Mouse (Mus musculus) yolk sac, embryonic 10.5 days (tissue): ENCODE results near the gene Tnrc6a.
"Not testable (repeated sequence)": the region's sequence is repeated elsewhere in the genome, so short reads cannot be mapped to it uniquely, and the experiment has no call there.

ENCODE experiments used
- DNase-seq: peaks from one replicate; pipeline ENCODE4 v3.0.0-alpha.2; 2017; ENCODE audit warnings: low spot score

Tnrc6a gene

DNA sequence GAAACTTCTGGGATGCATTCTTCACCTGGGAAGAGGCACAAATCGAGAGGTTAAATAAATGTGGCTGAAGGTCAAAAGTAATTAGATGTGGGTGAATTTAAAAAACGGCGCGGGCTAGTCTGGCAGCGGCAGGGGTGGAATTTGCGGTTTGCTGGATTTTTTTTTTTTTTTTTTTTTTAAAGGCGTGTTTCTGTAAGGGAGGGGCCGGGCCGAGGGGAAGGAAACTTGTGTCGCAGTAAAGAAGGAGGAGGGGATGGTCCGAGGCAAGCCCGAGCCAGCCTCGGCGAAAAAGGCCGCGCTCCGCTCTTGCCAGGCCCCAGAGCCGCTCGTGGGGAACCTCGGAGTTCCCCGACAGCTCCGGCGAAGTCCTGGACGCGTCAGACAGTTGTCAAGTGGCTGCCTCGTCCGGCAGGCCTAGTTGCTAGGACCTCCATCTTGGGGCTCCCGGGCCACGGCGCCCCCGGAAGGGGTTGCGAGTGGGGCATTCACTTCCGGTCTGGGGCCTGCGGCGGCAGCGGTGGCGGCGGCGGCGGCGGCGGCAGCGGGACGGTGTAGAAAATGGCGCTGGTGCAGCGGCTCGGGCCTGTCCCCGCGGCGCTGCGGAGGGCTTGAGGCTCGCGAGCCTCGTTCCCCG is at the start of gene Tnrc6a:
Tnrc6a (plus strand) TSS at position 221 of the 634 bp plus-strand sequence.
- peak; percentile 96 for DNase-seq

DNA sequence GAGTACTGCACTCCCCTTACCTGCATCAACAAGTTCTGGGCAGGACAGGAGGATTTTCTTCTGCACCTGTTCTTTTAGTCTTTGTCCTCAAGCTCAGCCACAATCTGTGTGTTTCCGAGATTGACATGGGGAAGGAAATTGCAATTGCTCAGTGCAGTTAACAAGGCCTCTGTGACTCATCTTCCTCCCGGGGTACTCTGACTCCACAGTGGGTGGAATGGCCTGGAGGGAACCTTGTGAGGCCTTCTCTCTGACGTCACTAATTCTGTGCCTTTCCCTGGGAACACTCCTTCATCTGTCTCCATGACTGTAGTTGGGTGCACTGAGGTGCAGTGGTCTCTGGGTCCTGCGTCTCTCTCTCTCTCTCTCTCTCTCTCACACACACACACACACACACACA is 41.4 kb upstream of the Tnrc6a start:
- DNase-seq, result no peak

DNA sequence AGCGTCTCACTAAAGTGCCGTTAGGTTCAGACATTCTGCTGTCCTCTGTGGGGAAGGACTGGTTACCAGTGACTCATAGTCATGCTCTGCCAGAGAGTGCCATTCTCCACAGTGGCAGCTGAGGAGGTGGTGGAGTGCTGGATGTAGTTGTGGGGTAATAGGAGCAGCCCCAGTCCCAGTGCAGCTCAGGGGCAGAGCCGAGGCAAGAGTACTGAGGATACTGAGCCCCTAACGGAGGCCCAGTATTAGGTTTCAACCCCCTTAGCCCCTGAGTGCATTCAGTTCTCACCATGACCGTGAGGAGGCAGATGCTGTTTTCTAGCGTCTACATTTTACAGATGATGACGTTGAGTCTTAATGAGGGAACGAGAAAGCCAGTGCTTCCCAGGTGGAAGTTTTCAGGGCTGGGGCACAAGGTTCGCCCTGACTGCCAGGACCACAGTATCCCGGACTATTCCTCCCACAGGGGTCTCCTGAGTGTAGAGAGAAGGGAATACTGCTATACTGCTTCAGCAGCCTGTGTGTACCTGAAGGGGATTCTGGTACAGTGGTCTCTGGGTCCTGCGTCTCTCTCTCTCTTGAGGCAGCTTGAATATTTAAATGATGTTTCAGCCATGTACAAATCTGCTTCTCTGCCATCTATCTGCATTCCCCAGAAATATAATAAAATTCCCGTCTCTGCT is 40.1 kb upstream of the Tnrc6a start:
- no peak for DNase-seq

DNA sequence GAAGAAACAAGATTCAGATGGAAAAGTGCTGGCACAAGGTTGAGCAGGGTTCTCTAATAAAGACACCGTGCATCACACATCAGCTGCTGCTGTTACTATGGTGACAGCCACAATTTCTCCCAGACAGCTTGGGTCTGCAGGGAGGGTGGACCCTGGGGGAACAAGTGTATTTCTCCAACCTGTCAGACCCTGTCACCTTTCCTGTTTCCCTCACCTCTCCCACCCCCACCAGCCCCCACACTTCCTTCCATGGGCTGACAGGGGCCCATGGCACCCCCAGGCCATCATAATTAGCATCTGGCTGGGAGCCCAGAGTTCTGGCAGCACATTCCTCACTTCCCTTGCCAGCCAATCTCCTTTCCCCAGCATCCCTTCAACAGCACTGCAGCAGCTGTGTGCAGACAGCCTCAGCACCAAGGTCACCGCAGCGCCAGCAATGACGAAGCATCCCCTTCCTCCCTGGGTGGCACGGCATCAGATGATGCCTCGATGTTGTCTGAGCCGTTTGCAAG is 39.4 kb upstream of the Tnrc6a start:
- peak; percentile 11 for DNase-seq

DNA sequence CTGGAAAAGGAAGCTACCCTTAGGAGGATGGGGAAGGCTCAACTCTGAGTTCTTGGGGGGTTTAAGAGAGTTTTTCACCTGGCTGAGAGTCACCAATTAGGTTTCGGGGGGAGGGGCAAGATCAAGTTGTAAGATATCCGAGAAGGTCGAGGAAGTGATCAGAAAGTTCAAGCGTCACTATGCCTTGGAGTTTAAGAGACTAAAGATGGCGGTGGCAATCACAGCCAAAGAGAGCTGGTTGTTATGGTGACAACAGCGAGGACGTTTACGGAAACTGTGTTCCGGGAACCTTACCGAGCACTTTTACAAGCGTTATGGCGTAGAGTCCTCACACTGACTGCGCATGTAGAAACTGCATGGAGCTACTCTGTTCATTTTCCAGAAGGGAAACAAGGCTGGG is 39.0 kb upstream of the Tnrc6a start:
- no peak for DNase-seq

DNA sequence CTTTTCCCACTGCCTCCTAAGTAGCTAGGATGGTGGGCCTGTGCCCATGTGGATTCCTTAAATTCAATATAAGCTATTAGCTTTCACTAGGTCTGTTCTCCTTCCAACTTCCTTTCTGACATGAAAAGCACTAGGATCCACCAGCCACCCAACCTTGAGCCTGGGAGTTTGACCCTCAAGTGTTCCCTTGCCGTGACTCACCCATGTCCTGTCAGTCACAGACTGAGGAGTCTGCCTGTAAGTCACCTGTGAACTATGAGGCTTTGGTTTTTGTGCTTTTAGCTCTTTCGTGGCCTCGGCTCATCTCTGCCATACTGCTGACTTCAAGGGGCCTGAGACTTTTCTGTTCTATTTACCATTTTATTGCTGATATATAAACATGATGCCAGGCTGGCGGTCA is 34.8 kb upstream of the Tnrc6a start:
- no peak for DNase-seq

DNA sequence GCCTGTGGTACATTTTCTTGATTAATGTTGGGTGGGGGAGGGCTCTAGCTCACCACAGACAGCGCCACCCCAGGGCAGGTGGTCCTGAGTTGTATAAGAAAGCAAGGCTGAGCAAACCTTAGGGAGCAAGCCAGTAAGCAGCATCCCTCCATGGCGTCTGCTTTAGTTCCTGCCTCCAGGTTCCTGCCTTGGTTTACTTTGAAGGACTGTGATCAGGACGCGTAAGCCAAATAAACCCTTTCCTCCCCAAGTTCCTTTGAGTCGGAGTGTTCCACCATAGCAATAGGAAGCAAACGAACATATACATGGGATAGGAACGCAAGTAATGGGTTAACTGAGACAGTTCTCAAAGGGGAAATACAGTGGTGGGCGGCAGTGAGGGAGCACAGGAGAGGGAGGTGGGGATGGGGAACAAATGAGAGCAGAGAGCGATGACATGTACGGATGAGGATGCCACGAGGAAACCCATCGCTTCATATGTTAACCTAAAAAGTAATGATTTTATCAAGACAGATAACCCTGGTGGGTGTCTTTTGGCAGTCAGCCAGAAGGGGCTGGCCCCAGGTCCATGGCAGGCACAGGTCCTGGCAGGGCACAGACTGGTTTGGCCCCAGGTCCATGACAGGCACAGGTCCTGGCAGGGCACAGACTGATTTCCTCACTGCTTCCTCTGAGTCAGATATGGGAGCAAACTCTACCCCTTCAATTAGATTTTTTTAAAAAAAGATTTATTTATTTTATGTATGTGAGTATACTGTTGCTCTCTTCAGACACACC is 27.2 kb upstream of the Tnrc6a start:
- no peak for DNase-seq

DNA sequence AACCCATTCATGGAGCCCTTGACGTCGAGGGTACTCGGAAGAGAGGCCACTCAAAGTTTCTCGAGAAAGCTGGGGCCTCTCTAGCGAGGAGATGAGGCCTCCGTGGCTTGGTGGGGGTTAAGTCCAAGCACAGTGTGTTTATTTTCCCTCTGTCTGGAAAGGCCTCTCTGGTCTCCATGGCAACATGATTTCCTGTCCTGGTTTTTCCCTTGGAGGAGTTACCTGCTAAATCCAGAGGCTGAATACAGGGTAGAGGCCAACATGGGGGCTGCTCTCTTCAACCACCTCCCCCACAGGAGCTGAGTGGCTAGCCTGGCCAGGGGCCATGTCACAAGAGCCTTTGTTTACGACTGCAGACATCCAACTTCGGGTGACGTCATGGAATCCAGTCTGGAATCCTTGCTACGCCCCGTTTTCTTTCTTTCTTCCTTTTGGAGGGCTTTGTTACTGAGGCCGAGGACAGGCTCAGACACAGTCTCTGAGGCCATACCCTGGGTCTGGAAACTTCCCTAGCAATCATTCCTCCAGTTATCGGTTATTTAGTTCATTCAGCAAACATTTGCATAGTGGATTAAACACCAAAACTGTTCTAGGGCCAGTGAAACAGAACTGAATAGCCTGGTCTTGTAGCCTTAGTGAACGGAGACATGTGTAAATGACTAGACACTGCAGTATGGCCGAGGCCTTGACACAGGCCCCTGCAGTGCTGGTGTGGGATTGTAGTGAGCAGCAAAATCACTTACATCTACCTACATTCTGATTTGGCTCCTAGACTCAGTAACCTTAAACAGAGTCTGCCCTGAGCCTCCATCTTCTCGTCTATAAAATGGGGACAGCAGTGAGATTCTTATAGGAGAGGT is 25.6 kb upstream of the Tnrc6a start:
- DNase-seq, result peak; percentile 91

DNA sequence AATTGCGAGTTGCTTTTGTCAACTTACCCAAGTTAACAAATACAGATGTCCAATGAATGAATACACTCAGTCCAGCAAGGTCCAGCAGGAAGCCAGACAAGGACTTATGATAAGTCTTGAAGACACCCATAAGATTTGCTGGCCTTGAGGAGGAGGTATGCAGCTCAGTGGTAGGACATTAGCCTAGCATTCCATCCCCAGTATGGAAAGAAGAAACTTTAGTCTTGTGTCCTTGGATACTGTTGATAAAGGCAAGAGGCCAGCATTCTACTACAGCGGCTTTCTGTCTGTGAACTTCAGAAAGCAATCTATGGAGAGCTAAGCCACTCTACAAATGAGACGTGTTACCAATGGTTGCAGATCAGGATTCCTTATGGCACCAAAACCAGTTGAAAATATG is 22.4 kb upstream of the Tnrc6a start:
- no peak for DNase-seq

DNA sequence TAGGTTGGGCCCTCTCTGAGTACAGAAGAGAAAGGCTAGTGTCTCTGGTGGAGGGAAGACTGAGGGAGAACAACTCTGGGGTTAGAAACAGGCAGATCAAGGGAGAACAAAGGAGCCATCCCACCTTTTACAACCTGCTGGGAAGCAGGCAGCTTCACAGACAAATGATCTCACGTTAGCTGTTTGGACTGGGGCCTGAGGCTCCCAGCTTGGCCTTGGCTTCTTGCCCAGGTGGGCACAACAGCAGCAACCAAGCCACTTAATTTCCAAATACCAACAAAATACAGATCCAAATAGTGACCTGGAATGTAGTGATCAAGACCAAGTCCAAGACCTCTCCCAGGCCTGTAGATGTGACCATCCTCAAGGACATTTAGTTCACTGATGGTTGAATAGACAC is 18.3 kb upstream of the Tnrc6a start:
- DNase-seq, result not testable (repeated sequence)

DNA sequence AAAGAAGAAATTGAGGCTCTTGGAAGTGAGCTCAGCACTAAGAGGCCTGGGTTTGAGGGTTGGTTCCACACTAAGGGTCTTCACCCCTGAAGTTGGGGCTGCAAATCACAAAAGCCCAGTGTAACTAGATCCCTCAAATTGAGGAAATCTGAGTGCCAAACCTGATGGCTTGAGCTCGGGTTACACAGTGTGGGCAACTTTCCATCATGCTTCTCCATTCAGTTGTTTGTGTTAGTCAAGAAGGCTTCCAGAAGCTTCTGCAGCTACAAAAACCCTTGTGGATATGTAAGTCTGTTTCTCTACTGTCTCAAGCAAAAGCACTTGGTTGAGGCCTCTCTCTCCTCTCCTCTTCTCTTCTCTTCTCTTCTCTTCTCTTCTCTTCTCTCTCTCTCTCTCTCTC is 17.8 kb upstream of the Tnrc6a start:
- DNase-seq, result no peak

DNA sequence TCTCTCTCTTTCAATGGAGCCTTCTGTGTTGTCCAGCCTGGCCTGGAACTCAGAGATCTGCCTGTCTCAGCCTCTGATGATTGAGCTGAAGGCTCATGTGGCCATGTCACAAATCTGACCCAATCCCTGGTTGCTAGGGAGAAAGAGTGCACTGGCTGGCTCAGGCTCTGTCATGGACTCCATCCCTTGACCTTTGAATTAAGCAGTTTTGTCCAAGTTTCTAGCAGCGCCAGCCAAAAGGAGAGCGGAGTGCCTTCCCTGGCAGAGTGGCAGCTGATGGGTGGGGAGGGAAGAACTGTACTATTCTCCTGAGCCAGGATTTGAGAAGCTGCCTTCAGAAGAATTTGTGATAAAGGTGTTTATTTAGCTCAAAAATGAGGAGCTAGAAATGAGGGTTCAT is 17.4 kb upstream of the Tnrc6a start:
- no peak for DNase-seq

DNA sequence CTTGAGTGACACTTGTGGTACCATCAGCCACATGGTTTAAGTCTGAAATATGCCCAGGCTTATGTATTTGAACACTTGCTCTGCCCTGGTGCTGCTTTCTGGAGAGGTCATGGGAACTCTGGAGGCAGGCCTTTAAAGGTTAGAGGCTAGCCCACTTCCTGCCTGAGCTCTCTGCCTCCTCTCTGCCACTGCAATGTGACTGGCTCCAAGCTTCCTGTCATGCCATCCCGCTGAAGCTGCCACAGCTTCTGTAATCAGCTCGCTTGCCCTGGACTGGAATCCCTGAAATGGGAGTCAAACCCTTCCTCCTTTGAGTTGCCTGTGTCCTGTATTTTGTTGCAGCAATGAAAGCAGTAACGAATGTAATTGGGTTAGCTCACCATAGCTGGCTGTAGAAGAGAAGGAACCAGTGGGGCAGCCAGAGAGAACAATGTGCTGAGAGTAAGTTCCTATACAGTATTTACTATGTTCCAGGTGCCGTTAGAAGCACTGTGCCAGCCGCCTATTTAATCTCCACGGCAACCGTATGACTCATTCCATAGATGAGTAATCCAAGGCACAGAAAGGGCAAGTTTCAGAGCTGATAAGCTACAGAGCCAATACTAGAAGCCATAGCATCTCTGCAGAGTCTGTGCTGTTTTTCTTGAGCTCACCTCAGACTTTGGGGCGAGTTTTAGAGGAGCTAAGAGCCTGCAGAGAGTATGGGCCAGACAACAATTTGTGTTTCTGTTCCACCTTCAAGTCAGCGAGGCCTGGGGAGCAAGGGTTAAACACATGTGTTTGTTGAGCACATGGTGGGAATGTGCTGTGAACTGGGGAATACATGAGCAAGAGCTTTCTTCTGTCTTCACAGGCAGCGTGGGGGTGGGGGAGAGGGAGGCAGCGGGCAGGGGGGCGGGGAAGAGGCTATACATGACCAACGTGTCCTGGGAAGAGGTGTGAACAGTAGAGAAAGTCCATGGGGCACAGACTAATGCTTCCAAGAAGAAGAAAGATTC is 15.3 kb upstream of the Tnrc6a start:
- DNase-seq, result peak; percentile 70

DNA sequence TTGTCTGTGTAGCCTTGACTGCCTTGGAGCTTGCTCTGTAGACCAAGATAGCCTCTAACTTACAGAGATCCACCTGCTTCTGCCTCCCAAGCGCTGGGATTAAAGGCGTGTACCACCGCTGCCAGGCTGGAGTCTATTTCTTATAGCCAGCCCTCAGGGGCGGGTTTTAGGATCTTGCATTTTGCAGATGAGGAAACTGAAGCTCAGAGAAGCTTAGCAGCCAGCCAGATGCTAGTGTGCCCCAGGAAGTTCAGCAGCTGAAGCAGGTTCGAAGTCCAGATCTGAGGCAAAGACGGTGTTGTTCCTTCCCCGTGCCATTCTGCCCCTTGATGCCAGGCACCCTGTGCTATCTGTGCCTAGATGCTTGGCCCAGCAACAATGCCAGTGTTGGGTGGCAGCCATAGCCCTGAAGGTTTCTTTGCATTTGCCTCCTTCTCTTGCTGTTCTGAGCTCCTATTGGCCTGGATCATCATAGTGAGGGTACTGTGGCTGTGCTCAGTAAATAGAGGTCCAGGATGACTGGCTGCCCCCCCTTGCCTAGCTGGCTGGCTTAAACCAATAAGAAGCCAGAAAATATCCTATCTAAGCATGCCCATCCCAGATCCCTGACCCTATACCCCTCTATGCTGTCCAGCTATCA is 14.2 kb upstream of the Tnrc6a start:
- DNase-seq, result no peak

DNA sequence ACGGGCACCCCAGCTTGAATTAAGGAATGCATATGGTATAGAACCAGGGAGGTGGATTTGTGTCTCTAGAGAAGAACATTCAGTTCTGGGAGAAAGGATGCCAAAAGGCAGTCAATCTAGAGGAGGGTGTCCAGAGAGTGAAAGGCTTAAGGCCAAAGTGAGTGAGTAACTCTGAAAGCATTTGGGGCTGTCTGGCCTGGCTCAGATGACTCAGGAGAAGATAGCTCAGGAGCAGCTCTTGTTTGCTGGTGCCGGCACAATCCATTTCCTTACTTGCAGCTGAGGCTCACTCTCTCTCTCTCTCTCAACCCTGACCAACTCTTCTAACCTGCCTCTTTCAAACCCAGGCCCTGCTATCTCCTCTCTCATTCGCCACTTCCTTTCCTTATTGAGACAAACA is 13.6 kb upstream of the Tnrc6a start:
- peak; percentile 52 for DNase-seq

DNA sequence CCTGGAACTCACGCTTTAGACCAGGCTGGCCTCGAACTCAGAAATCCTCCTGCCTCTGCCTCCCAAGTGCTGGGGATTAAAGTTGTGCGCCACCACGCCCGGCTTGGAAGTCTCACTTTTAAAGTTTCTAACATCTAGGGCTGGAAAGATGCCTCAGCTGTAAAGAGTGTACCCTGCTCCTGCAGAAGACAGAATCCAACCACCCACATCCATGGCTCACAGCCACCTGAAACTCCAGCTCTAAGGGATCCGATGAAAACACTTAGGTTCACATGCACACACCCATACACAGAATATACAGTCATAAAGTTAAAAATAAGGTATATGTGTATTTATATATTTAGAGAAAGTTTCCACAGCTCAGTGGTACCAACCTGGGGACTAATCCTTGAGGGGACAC is 10.1 kb upstream of the Tnrc6a start:
- no peak for DNase-seq

DNA sequence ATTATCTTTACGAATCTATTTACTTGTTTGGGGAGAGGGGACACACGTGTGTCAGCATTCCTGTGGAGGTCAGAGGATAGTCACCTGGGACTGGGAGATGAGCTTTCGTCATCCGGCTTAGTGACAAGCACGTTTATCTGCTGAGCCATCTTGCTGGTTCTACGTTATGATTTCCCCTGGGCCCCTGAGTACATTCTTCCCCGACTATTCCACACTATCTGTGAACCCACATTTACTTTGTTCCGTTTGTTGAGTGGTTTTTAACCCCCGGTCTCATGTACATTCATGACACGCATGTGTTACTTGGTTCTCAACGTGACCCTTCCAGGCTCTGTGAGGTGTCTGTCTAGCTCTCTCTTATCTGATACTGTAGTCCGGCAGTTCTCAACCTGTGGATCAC is 6.9 kb upstream of the Tnrc6a start:
- DNase-seq, result no peak

DNA sequence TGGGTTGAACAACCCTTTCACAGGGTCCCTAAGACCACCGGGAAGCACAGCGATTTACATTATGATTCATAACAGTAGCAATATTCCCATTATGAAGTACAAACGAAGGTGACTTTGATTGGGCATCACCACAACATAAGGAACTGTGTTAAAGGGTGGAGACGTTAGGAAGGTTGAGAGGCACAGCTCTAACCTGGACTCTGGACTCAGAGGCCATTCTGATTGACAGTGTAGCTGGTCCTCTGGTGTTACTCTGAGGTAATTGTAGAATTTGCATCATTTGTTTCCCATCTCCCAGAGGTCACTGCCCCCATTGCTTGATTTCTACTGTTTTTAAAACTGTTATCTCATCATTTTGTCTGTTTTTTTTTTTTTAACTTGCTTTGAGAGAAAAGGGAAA is 6.5 kb upstream of the Tnrc6a start:
- no peak for DNase-seq

DNA sequence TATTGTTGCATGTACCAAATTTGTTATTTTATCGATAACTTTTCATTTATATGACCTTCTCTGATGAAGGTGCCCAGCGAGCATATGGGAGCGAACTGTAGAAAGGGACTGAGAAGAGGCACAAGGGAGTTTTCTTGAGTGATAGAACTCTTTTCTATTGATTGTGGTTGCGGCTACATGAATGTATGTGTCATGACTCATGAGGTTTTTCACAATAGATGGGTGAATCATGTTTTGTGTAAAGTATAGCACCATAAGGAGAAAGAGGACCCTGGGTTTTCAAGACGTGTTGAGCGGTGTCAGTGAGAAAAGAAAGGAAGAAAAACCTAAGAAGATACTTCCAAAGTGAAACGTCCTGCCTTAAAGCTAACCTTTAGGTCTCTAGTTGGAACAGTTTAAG is 3.2 kb upstream of the Tnrc6a start:
- DNase-seq, result no peak

DNA sequence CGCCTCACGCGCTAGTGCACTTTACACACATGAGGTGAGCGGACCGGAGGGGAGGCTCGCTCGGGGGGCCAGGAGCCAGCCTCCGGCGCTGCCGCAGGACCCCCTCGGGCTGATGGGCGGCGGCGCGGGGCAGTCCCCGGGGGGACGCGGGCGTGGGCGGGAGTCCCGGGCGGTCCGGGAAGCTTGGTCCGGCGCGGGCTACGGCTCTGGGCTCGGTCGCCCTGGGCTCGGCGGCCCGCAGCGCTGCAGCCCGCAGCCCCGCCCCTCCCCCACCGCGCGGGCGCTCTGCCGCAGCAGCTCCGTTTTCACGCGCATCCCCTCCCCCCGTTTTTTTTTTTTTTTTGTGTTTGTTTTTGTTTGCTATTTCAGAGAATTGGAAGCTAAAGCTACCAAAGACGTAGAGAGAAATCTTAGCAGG is 623 bp downstream of the Tnrc6a start:
- no peak for DNase-seq
